Mouse (Mus musculus) limb, embryonic 15.5 days (tissue): Measurements from ENCODE around the gene Mettl16. TPM values are rescaled to one million over a fixed set of nuclear protein-coding genes. Genes with fewer than 3 reads are reported as not detected.

Source experiments
- ATAC-seq: fragments of 200-750 bp; cut with Nextera tagmentation; 2 replicates; pipeline ENCODE4 v1.8.0; 2017; ENCODE audit warnings: low read depth, moderate TSS enrichment; ENCODE audit not compliant: insufficient number of reproducible peaks, low FRiP score, low TSS enrichment
- H3K27ac ChIP-seq: fragments of 300-500 bp; sonication (generic); 2 replicates; pipeline ENCODE4 v1.5.1; 2015; ENCODE audit warnings: moderate library complexity, mild to moderate bottlenecking, inconsistent platforms
- H3K27me3 ChIP-seq: fragments of 300-500 bp; sonication (generic); 2 replicates; pipeline ENCODE4 v1.6.1; 2015; ENCODE audit warnings: inconsistent platforms
- H3K36me3 ChIP-seq: fragments of 300-500 bp; sonication (generic); 2 replicates; pipeline ENCODE4 v1.6.1; 2015; ENCODE audit warnings: inconsistent platforms
- H3K4me1 ChIP-seq: fragments of 300-500 bp; sonication (generic); 2 replicates; pipeline ENCODE4 v1.6.1; 2015; ENCODE audit warnings: inconsistent platforms
- H3K4me2 ChIP-seq: fragments of 300-500 bp; sonication (generic); 2 replicates; pipeline ENCODE4 v1.6.1; 2015; ENCODE audit warnings: mild to moderate bottlenecking, inconsistent platforms
- H3K4me3 ChIP-seq: fragments of 300-500 bp; sonication (generic); 2 replicates; pipeline ENCODE4 v1.5.1; 2015; ENCODE audit warnings: mild to moderate bottlenecking, inconsistent platforms
- H3K9ac ChIP-seq: fragments of 300-500 bp; sonication (generic); 2 replicates; pipeline ENCODE4 v1.6.1; 2015; ENCODE audit warnings: inconsistent platforms
- H3K9me3 ChIP-seq: fragments of 300-500 bp; sonication (generic); 2 replicates; pipeline ENCODE4 v1.6.1; 2016; ENCODE audit warnings: inconsistent platforms
- WGBS: fragments of 180-500 bp; shearing (Covaris S2); methylation state at CpG from one replicate; pipeline ENCODE4 v1.1.7; 2015; 5-methylcytosine and 5-hydroxymethylcytosine counted together
- polyA plus RNA-seq: library from polyadenylated mRNA; unstranded; fragments of >200 nt; fragmentation: Nextera tagmentation; extraction: Ambion mirVana; gene quantifications from 2 replicates; pipeline ENCODE4 v1.2.1, GENCODE M21; 2015

The Mettl16 gene
- polyA plus RNA-seq, 1 experiment from 2014 or later, result 49.0 TPM

DNA sequence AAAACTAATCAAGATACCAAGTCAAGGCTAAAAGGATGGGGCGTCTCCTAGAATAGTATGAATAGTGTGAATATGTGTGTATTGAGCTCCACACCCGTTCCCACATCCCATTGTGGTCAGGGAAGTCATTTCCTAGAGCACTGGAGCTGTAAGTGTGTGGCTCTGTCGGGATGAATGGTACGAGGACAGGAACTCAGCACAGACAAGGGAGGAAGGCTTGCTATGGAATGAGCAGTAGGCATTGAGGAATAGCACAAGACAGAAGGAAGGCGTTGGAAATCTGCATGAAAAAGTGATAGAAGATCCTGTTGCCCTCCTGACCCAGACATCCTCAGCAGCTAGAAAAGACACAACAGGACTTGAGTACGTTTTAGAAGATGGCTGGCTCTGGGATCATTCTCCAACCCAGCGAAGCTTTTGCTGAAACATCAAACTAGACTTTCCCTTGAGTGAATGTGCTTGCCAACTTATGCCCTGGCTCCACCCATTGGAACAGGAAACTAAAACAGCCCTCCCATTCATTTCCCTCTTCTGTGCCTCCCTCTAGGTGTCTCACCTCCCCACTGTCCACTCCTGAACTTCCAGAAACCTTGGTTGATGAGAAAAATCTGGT lies 57.3 kb downstream of the Mettl16 start:
- 67% methylated on average over 7 of the region's 7 CpGs for WGBS
- H3K9me3 ChIP-seq, result no peaks in the 10 kb centered on the region

DNA sequence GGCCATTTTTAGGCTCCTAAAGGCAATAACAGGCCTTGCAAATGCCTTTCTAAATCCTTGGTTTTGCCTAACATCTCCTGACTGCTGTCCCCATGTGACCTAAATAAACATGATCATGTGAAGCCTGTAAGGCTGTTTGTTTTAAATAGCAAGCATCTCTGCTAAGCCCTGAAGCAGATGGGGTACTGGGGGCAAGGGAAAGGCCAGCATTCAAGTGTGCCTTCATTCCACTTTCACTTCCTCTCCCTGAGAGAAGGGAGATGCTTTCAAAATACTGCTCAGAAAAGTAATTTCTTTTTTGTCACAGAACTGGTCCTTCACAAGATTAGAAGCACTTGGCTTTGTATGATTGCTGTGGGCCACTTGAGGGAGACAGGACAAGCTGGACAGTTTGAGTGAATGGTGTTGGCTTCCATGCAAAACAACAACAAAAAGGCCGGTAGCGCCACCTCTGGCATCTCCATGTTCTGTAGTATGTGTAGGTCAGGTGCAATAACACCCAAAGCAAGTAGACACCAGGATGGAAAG lies 57.8 kb downstream of the Mettl16 start:
- Histone ChIP-seq H3K27me3 (no peaks in the 10 kb centered on the region; the same call in 1 of the 2 replicates), H3K9ac (no peak overlapping the region)
- no peak for ATAC-seq

More for the DNA sequence above, 57.3 kb downstream of the Mettl16 start:
- peaks cover 19% of the 10 kb centered on the region for H3K4me1 ChIP-seq
- H3K4me3 ChIP-seq, result no peak overlapping the region
- peaks cover 3% of the 10 kb centered on the region; the same call in 1 of the 2 replicates for H3K36me3 ChIP-seq
- no peak overlapping the region for H3K4me2 ChIP-seq
- H3K27ac ChIP-seq, result no peak overlapping the region
- H3K9ac ChIP-seq, result no peak overlapping the region
- no peaks in the 10 kb centered on the region; the same call in 1 of the 2 replicates for H3K27me3 ChIP-seq
- no peak for ATAC-seq

DNA sequence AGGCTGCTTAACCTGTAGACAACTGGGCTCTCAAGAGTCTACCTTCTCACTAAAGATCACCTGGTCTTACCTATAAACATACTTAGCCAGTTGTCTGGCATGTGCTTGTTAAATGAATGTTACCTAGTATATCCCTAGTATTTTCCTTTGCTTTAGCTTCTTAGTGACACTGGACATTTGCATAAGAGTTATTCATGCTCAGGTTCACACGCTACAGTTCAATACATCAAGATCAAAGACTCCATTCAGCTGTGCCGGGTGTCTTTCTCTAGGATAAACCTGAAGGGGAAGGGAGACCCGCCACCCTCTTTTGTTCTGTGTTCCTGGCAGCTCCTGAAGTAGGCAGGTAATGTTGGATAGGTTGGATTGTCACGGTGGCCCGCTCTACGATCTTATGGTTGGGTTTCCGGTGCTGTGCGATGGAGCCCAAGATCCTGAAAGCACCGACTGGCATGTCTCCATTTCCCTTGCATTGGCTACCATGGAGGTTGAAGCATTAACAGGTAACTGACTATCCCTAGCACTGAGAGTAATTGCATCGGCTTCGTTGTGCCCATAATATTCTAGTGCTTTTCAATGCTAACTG lies 58.4 kb downstream of the Mettl16 start:
- H3K9ac ChIP-seq, result no peak overlapping the region
- 16% methylated on average over 11 of the region's 11 CpGs for WGBS

More for the DNA sequence above, 57.8 kb downstream of the Mettl16 start:
- 35% methylated on average over 2 of the region's 2 CpGs for WGBS
- H3K9me3 ChIP-seq, result no peaks in the 10 kb centered on the region
- no peak overlapping the region for H3K27ac ChIP-seq
- H3K36me3 ChIP-seq, result 0 out of 2 replicates have a peak, but pooled peaks cover 3% of the 10 kb centered on the region
- H3K4me2 ChIP-seq, result no peak overlapping the region
- H3K4me1 ChIP-seq, result peaks cover 24% of the 10 kb centered on the region
- H3K4me3 ChIP-seq, result no peak overlapping the region

DNA sequence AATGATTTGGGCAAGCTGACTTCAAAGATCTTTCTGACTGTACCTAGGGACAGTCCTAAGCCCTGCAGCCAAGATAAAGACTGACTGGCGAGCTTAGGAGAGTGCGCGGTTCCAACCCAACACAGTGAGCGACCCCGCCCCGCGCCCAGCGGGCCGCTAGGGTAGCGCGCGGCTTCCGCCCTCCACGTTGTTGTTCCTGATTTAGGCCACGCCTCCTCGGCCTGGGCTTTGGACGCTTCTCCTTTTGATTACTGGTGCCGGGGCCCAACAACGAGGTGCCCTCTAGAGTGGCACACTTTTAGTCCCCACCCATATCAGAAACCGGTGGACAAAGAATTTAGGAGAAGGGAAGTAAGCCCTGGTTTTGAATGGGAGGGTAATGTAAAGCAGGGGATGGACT lies 59.2 kb downstream of the Mettl16 start:
- Histone ChIP-seq H3K9me3 (no peaks in the 10 kb centered on the region), H3K4me1 (peaks cover 38% of the 10 kb centered on the region), H3K27me3 (no peaks in the 10 kb centered on the region; the same call in 1 of the 2 replicates), H3K9ac (peak overlapping the region; percentile 21), H3K36me3 (no peaks in the 10 kb centered on the region), H3K4me3 (peak overlapping the region; percentile 96), H3K27ac (peak overlapping the region; percentile 96), H3K4me2 (peak overlapping the region; percentile 87)
- 0 out of 2 replicates have a peak, but pooled peaks have one; percentile 12 for ATAC-seq
- under 1% methylated on average over 20 of the region's 20 CpGs for WGBS

More for the DNA sequence above, 58.4 kb downstream of the Mettl16 start:
- H3K36me3 ChIP-seq, result no peaks in the 10 kb centered on the region
- H3K9me3 ChIP-seq, result no peaks in the 10 kb centered on the region
- H3K27me3 ChIP-seq, result no peaks in the 10 kb centered on the region; the same call in 1 of the 2 replicates
- peak overlapping the region; percentile 96 for H3K4me3 ChIP-seq
- peaks cover 30% of the 10 kb centered on the region for H3K4me1 ChIP-seq
- H3K4me2 ChIP-seq, result peak overlapping the region; percentile 87
- ATAC-seq, result no peak
- H3K27ac ChIP-seq, result peak overlapping the region; percentile 96; the same call in 1 of the 2 replicates

DNA sequence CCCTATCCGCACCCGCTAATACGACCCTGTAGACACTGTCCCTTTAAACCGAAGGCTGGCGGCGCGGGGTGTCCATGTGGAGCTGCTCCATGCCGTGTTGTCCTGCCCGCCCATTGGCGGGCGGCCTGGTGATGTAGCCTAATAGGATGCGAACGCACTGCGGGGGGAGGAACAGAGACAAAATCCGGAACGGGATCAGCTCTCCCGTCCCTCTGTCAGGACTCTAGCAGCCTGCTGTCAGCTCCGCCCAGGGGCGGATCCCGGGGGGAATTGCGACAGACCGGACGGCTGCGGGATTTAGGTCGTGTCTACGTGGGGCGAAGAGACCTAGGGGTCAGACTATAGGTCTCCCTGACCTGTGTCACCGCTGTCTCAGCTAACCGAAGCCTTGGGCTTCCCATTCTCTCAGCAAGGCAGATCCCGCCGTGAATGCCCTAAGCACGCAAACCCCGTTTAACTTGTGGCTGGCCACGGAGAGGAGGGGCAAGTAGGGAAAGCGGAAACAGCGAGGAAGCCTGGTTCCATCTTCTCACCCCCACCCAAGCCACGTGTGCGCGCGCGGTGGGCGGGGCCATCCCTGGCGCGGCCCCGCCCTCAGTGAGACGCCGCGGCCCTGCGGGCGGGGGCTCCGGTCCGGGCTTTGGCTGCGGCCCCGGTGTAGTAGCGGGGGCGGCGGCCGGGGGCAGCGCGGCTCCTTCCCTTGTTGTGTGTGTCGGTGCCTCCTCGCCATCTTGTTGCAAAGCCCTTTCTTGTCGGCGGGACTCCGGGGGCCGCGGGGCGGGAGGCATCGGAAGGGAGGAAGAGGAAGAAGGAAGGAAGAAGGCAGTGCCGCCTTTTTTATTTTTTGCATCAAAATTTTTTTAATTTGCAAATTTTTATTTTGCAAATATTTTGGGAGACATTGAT lies 59.9 kb downstream of the Mettl16 start, which contains the start of gene Mnt:
TSS of gene Mnt (plus strand) at position 665 of the 906 bp plus-strand sequence.
- peak within 1 kb of the TSS; percentile 87 for H3K4me2 ChIP-seq
- H3K4me1 ChIP-seq, result peaks cover 44% of the 10 kb centered on the region
- under 1% methylated on average over 70 of the region's 70 CpGs for WGBS
- H3K9ac ChIP-seq, result peak within 1 kb of the TSS; percentile 84
- peak within 1 kb of the TSS; percentile 96 for H3K27ac ChIP-seq
- no peaks in the 10 kb centered on the region for H3K36me3 ChIP-seq
- no peaks in the 10 kb centered on the region for H3K9me3 ChIP-seq
- H3K27me3 ChIP-seq, result no peaks in the 10 kb centered on the region; the same call in 1 of the 2 replicates
- peak; percentile 90 for ATAC-seq
- H3K4me3 ChIP-seq, result peak within 1 kb of the TSS; percentile 96

DNA sequence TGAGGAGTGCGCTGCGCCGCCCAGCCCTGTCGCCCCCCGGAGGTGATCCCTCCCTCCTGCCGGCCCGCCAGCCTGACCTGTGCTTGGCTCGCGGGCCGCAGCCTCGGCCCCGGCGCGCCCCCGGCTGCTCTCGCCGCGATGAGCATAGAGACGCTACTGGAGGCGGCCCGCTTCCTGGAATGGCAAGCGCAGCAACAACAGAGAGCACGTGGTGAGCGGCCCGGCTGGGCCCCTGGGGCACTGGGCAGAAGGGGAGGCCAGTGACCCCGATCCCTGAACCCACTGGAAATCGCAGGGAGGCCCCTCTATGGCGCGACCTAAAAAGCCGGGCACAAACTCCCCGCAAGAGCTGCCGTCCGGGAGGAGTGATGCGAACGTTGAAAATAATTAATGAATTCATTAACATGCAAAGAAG lies 60.6 kb downstream of the Mettl16 start:
- Histone ChIP-seq H3K4me3 (peak overlapping the region; percentile 96), H3K27ac (peak overlapping the region; percentile 96), H3K4me1 (peaks cover 51% of the 10 kb centered on the region), H3K9ac (peak overlapping the region; percentile 84), H3K4me2 (peak overlapping the region; percentile 87), H3K27me3 (no peaks in the 10 kb centered on the region; the same call in 1 of the 2 replicates), H3K36me3 (no peaks in the 10 kb centered on the region), H3K9me3 (no peaks in the 10 kb centered on the region)
- WGBS, result under 1% methylated on average over 34 of the region's 35 CpGs
- no peak for ATAC-seq

DNA sequence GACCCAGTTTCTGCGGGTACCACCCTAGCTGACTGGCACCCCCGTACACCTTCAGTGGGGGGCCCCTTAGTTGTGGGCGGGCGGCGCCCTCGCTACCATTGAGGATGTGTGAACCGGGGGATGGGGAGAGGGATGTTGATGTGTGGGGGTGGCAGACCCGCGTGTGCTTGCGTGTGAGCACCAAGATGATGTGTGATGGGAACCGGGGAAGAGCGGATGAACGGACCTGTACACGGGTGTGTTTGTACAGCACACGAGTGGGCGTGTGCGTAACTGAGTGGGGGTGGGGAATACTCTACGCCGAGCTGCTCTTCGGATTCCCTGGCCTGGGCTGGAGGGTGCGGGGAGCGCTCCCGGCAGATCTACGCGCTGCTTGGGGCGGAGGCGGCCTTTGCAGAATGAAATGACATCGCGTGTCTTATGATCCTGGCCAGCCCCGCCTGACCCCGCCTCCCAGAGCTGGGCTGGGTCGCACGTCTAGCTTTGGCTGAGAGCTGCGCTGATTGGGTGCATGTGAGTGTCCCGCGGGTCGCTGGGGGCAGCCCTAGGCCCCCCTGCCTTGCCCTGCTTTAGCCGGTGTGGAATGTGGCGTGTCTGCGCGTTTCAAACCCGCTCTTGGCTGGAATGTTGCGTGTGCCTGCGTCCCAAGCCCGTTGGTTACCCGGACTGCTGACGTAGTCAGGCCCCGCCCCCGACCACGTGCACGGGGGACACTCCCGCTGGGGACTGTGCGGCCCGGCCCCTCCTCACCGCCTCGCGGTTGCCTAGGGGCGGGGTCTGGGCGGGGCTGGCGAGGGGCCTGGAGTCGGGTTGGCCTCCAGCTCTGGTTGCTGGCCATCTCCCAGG lies 61.2 kb downstream of the Mettl16 start:
- ATAC-seq, result peak; percentile 85
- Histone ChIP-seq H3K27me3 (no peaks in the 10 kb centered on the region; the same call in 1 of the 2 replicates), H3K4me1 (peaks cover 55% of the 10 kb centered on the region), H3K4me3 (peak overlapping the region; percentile 96), H3K4me2 (peak overlapping the region; percentile 87), H3K9ac (peak overlapping the region; percentile 84), H3K27ac (peak overlapping the region; percentile 96), H3K9me3 (no peaks in the 10 kb centered on the region), H3K36me3 (peaks cover 3% of the 10 kb centered on the region; the same call in 1 of the 2 replicates)
- WGBS, result under 1% methylated on average over 61 of the region's 61 CpGs

DNA sequence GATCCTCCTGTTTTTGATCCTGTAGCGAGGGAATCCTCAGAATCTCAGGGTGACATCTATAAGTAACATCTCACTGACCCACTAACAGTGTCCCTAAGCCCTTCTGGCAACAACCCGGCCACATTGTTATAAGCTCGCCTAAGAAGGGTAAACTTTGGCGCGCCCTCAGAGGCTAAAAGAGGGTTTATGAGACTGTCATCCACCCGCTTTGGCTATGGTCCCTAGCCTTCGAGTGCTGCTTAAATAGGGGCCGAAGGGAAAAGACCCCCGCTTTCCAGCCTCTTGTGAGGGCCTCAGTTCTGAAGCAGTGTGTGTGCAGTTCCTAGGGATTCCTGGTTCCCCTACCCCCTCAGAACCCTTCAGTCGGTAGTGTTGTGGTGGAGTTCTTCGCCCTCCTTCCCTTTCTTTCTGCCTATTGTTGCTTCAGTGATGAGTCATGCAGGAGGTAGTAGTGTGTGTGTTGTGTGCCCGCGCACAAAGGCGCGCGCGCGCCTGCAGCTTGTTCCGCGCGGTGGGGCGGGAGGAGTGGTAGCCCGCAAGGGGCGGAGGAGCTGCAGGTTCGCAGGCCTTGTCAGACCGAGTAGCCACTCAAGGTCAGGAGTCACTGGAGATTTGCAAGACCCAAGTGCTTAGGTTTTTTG lies 62.0 kb downstream of the Mettl16 start:
- Histone ChIP-seq H3K4me2 (peak overlapping the region; percentile 87), H3K27ac (peak overlapping the region; percentile 96), H3K9me3 (no peaks in the 10 kb centered on the region), H3K9ac (peak overlapping the region; percentile 84), H3K4me3 (peak overlapping the region; percentile 96), H3K36me3 (peaks cover 4% of the 10 kb centered on the region; the same call in 1 of the 2 replicates), H3K4me1 (peaks cover 63% of the 10 kb centered on the region), H3K27me3 (no peaks in the 10 kb centered on the region; the same call in 1 of the 2 replicates)
- WGBS, result under 1% methylated on average over 26 of the region's 26 CpGs
- no peak for ATAC-seq

DNA sequence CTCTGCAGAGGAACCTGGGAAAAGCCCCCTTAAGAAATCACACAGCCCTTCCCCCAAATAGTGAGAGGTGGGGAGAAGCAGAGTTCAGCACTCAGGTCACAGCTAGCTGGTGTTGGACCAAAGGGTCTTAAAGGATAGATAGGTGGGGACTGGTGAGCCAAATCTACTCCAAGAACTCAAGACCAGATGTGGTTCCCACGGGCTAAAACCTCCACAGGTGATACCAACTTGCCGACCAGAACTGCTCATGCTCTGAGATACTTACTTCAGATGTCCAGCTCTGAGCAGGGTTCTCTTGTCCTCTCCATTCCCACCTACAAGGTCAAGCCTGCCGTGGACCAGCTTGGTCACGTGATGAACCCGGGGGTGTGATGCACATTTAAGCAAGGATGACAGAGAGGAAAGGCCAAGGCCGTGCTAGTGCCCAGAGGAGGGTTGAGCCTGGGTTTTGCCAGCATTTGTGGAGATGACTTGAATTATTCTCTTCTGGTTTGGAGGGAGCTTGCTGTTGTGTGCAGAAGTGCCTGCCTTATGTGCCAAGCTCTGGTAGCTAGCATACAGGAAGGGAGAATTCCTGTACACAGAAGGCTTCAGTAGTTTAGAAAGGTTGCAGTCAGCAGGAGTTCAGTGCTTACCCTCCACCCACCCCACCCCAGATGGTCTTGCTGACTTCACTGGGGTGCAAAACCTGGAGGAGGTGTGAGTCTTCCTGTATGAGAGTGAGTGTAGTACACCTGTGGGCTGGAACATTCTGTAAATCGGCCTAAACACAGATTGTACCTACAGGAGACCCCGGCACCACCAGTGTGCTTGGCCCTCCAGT lies 63.1 kb downstream of the Mettl16 start:
- Histone ChIP-seq H3K9me3 (no peaks in the 10 kb centered on the region), H3K9ac (0 out of 2 replicates have a peak overlapping the region, but pooled peaks have one; percentile 14), H3K36me3 (peaks cover 4% of the 10 kb centered on the region; the same call in 1 of the 2 replicates), H3K4me1 (peaks cover 63% of the 10 kb centered on the region), H3K27ac (peak overlapping the region; percentile 68; the same call in 1 of the 2 replicates), H3K4me2 (peak overlapping the region; percentile 87; the same call in 1 of the 2 replicates), H3K4me3 (no peak overlapping the region; the same call in 1 of the 2 replicates), H3K27me3 (no peaks in the 10 kb centered on the region; the same call in 1 of the 2 replicates)
- no peak for ATAC-seq
- 81% methylated on average over 8 of the region's 8 CpGs for WGBS
